Mouse (Mus musculus) layer of hippocampus, postnatal 25 days (tissue): ENCODE measurements around the gene Wwox. TPM values are rescaled to one million over a fixed set of nuclear protein-coding genes. Genes with fewer than 3 reads are reported as not detected.

Source experiments
- DNase-seq, 2 experiments: peaks; one replicate each; pipeline ENCODE4 v3.0.0; 2022; ENCODE audit warnings: mixed read lengths in 2 of 2, low spot score in 1 of 2; ENCODE audit errors: extremely low spot score in 1 of 2
- total RNA-seq, 2 experiments: library from RNA; stranded (reverse); gene quantifications; 2 replicates each; pipeline ENCODE4 v1.2.3; 2021

The Wwox gene
- total RNA-seq, 2 experiments from 2014 or later, result 11.4 to 11.9 TPM

DNA sequence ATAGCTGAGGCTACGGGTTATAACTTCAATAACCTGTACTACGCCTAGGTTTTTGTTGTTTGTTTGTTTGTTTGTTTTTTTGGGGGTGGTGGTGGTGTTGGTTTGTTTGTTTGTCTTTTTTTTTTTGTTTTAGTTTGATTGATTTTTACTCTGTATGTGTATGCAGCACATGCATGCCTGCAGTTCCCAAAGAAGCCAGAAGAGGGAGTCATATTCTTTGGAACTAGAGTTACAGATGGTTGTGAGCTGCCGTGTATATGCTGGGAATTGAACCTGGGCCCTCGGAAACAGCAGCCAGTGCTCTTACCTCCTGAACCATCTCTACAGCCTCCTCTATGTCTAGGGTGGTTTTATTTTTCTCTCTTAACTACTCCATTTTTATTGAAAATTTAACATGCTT lies 689.9 kb downstream of the Wwox start:
- no peak for DNase-seq

DNA sequence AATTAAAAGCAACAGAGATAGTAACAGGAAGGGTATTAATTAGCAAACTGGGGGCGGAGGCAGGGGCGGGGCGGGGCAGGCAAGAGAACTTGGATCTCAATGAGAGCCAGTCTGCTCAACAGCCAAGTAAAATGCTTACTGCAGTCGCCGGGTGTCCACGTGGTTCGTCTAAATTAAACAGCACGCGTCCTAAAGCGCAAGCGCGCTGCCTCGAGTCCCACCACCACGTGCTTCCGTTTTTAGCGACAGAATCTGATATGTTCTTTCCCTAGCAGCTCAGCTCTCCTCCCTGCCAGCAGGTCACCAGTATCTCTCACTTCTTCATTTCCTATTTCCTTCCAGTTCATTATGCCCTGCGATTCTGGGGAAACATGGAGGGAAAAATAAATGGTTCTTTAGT lies 693.7 kb downstream of the Wwox start:
- DNase-seq, result no peak

DNA sequence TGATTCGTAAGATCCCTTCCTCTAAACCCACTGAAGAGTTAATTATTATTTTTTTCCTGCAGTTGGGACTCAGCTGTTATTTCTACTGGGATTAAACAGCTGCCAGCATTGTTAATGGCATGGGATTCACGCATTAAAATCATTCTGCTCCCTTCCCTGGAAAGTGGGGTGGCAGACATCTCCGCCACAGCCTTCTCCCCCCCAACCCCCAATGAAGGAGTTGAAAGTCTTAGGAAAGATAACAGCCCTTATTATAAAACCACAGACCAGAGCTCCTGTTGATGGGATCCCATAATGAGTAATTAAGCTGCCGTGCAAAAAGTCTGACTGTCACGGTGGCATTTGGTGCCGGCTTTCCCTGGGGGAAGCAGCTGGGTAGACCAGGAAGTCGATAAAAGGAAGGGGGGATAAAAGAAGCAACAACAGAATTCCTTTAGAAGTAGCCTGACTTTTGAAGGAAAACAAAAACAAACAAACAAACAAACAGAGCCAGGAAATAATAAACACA lies 694.3 kb downstream of the Wwox start:
- DNase-seq, result no peak

DNA sequence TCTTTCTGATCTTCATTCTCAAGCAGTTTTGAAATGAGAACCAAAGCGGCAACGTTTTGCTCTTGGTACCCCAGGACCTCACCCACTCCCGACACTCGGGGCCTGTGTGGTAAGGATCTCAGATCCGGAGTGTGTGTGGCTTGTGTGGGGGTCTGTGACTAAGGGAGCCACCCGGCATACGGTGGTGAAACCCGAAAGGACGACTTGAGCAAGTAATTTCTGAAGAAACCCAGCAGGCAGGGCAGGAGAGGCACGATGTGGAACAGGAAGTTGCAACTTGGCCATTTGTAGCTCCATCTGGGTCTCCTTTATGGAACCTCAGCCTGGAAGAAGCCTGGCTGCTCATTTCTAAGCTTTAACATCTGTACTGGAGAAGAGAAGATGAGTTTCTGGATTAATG lies 697.4 kb downstream of the Wwox start:
- DNase-seq, result no peak

DNA sequence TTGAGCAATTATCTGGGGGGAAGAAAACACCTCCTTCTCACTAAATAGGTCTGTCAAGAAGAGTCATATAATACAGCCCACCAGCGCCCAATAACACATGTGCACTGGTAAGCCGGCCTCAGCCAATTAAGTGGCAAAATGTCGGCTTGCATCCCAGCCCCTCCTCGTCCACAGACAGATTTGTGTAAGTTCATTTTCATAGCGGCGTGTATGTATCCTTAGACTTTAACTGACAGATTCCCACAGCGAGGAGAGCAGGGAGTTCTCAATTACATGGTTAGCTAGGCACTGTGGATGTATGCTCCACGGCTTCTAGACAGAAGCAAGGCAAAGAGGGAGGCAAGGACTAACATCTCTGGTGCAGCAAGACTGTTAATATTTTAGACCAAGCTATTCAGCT lies 702.2 kb downstream of the Wwox start:
- no peak for DNase-seq

DNA sequence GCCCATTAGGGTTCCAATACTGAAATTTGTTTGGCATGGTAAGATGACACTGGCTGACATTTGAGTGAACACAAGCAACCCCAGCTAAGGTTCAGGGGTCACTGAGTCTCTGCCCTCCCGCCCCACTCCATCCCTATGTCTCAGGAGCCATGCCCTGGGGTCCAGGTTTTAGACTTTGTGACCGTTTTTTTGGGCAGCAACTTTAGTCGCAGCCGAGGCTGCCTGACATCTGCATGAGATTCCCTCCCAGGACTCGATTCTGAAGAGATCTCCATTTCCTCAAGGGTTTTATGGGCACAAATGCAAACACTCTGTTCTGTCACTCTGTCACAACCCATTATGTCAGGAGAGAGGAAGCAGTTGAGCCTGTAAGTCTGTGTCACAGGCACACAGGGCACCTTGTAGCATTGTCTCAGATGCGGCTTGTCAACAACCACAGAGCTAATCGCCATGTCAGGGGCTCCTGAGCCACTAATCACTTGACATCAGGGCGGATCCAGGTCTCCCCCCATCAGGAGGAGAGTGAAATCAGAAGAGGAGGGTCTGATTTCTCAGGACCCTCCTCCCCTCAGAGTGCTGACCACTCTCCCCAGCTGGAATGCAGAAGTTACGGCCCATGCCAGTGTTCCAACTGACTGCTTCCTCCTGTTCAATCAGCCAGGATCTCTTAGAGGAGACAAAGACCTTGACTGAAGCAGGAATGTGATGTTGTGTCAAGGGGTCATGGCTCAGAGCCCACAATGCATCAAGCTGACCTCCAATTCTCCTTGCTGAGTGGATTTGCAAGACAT lies 704.3 kb downstream of the Wwox start:
- DNase-seq, result no peak

DNA sequence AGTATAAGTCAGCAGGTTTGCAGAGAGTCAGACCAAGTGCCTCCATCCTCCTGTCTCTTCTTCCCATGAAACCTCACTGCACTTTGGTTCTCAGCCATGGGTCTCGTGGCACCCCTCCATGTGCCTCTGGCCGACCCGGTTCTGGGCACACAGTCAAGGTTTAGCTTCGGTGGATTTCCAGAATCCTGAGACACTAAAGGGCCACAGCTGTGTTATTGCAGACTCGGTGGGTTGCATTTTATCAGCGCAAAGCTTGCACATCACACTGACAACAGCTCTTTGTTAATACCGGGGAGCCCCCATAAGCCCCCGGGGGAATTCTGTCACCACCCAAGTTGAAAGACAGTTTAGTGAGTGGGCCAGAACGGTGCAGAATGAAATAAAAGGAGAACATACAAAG lies 707.6 kb downstream of the Wwox start:
- DNase-seq, result no peak

DNA sequence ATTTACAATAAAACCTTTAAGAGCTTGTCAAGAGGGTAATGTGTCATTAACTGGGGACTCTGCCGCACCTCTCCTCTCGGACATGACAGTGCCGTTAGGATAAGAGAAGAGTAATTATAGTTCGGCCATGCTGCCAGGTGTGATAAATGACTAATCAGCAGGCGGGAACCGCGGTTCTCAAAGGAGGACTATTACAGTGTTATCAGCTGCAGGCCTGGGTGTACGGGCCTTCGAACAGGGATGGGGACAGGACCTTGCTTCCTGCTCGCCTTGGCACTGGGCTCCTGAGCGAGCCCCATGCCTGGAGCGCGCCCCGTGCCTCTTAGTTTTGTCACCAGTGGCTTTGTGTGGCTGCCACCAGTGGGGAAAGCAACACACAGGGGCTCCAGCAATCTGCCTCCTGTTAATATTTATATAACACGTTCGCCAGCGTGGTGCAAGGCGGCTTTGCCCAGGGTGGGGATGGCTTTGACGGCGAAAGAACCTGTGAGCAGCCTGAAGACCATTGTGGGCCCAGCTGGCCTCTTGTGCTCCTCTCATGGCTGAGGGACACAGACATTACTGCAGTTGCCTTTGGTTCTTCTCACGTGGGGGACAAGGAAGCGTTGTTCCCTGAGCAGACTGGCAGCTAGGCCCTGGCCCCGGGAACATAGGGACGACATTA lies 711.1 kb downstream of the Wwox start:
- no peak for DNase-seq

DNA sequence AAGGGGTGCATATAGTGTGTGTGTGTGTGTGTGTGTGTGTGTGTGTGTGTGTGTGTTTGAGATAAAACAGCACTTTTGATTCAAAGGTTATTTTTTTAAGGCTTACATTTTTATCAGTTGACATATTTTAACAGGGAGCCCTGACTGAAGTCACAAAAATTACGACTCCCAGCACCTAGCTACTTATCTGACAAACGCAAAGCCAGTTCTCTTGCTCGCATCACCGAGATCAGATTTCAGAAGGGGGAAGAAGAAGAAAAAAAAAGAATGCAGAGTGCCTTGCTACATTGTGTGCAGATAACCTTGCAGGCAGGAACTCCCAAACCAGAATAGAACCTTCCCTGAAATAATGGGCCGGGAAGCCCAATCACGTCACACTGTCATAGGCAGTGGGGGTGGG lies 712.0 kb downstream of the Wwox start:
- DNase-seq, result no peak

DNA sequence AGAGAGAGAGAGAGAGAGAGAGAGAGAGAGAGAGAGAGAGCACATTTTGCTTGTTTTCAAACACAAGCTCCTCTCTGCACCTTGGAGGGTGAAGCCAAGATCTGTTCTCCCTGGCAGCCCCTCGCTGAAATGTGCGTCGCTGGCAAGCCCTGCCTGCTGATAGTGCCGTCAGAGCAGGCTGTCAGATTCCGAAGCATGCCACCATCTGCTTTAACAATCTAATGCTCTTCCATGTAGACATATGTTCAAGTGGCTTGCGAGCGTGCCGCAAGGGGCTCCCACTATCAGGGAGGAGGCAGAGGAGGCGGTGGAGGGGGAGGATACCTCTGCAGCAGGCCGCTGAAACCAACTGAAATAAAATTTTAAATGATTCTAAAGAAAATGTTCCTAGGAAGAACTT lies 714.6 kb downstream of the Wwox start:
- peak in 1 of 2 experiments; percentile 26 for DNase-seq

DNA sequence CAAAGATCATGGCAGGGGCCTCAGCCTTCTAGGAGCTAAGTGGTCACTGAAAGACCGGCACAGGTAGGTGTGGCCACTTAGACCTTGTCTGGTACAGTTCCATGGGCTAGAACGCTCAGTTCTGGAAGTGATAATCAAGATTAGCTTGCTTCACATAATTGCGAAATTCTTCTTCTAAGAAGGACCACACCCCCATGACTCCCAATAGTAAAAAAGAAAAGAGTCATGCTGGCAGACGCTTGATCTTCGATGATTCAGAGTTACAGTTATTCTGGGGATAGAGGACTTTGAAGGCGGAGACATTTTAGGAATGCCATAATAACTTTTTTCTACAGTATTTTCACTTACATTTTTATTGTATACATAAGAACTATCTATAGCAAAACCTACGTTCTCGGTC lies 716.7 kb downstream of the Wwox start:
- DNase-seq, result no peak

DNA sequence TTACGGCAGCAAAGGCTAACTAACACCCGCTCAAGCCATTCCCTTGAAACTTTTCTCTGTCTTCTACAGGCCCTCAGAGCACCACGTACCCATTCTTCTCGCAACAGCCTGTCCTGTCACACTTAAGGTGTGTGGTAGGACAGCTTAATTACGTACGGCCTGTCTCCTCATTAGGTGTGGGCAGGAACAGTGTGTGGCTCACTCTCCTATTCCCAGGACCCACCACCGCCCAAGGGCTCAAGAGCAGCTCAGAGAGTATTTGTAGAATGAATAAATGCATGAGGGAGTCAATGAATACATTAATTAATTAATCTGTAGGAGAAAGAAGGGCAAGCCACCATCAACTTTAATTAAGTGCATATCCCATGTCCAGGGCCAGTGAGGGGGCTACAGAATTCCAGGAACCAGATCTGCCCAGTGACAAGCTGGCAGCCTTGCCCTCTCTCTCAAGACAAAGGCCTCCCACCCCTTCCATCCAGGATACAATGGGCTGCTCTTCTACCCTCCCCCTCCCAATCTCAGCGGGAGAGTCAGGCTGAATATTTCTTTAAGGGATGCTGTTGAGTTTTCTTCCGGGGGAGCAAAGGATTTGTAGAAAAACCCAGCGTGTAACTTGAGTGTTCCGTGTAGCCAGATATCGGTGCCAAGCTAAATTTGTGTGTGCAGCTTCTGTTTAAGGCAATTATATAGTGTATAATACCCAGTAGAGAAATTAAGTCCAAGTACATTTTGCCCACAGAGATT lies 718.7 kb downstream of the Wwox start:
- no peak for DNase-seq

DNA sequence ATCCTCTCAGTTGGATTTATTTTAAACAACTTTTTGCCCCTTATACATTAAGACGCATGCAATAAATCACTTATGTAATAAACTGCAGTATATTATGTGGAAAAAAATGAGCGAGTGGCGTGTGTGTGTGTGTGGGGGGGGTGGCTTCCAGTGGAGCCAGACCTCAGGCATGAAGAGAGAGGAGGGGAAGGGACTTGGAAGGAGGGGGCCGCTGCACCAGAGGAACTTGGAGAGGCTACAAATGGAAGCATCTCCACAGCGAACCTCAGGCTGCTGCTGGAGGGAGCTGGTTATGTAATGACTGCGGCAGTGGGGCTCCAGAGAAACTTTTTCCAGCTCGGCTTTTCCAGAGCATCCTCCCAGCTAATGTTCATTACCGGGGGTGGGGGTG lies 719.3 kb downstream of the Wwox start:
- no peak for DNase-seq

DNA sequence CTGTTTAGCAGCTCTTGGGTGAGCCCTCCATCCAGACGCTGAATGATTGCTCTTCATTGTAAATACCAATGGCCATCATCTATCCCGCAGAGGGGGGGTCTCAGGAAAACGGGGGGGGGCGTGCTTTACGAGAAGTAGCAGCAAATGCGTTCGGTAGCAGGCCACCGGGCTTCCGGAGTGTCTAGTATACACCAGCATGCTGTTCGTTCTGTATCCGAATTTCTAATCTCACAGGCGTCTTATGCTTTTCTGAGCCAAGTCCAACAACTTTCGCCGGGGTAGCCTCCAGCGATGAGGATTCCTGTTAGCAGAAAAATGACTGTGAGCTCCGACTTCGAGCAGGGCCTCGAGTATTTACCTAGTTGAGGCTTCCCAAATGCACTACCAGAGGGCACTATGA lies 719.8 kb downstream of the Wwox start:
- DNase-seq, result no peak

DNA sequence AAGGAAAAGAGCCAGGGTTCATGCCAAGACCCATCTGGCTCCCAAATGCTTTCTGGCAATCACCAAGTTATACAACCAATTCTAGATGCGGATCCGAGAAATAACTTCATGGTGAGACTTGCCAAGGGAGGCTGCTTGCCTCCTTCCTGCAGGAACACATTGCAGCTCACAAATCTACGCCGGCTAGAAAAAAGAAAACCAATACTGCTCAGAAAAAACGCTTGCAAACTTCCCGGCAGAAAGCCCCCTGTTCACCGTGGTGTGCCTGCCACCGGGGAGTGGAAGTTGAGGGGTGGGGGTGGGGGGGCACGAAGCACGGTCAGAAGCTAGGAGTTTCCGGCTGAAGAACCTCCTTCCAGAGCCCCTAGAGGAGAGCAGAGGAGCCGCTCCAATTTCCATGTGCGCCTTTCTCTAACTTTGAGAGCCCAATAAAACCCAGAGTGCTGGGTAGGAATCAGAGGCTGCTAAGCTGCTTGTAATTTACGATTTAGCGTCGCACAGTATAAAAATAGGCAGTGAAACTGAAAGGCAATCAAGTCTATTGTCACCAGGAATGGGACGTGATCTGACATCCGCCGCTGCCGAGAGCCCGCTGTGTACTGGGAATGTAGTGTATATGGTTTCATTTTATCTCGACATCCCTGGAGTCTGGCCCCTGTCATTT lies 720.4 kb downstream of the Wwox start:
- no peak for DNase-seq

DNA sequence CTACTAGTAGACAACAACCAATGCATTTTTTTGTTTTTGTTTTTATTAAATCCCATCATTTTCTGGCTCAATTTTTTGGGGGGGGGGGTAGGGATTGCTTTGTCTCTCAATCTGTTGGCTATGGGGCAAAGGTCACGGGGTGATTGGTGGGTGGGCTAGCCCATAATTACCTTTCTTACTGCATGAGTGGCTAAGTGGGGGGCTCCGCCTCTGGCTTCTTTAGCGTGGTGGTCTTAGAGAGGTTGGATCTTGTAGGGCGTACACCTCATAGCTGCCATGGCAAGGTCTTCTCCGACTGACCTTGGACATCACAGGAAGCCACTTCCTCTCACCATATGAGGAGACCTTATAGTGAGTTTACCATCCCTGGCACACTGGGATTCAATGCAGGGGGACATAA lies 721.0 kb downstream of the Wwox start:
- no peak for DNase-seq

DNA sequence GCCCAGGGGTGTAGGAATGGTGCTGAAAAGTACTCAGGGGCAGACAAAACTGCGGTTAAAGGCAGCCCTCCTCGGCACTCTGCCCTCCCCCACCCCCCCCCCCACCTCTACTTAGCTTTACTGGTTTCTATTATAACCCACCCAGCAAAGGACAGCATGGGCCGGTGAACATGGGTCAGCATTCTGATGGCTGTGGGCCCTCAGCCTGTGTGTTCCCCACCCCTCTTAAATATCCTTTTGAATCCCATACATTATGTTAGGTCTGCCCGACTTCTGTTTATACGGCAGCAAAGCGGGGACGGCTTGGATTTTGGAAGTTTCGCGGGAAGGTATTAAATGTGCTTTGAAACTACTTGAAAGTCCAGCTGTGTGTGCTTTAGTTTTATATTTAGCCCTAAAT lies 722.1 kb downstream of the Wwox start:
- no peak for DNase-seq

DNA sequence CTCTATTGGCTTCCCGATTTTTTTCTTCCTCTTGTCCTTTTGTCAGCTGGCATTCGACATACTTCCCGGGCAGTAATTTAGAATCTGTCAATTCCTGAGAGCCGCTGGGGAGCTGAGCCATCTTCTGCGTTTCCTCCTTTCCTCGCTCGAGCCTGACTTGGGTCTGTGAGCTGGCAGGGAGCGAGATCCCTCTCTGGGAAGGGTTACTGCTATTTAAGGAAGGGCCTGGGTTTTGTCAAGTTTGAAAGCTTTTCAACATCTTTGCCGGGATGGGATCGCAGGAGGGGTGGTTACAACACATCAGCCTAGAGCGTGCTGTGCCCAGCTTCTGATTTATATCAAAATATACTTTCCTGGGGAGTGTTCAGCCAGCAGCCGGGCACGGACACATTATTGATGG lies 725.4 kb downstream of the Wwox start:
- no peak for DNase-seq

DNA sequence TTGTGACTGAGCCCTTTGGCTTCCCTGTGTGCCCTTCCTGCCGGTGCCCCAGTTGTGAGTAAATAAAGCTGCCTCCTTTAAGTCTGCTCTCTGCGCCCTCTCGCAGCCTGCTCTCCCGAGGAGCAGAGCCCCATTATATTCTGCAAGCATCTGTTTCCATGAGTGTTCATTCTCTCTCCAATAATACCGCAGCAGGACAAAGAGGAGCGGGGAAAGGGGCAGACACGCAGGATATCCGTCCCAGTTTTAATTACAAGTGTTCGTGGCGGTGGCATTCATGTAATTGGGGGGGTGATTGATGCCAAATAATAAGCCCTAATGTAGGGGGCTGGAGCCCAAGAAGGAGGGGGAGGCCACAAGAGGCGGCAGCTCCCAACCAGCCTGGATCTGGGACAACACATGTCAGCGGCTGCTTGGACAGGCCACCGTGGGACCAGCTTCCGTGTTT lies 734.2 kb downstream of the Wwox start:
- no peak for DNase-seq

DNA sequence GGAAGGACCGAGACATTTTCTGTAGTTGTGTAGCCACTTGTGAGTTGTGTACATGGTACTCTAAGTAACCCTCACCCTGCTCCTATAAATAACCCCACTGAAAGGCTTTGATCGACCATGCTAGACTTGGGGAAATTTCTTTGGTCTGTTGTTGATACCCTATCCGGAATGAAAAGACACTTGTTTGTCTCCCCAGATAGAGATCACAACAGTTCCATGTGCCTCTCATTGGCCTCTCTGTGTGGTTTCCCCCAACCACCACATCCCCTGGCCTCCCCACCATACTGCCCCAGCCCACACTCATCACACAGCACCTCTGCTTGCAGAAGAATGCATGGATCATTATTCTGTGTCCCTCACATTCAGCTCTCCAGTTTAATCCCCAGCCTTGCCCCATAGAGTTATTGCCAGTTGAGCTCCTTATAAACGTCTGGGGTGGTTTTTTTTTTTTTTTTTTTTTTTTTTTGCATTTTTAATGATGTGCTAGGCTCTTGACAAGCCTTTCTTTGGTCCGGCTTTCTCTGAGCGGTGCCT lies 746.0 kb downstream of the Wwox start:
- no peak for DNase-seq
